Mouse (Mus musculus): ENCODE results near the gene Lyg2. TPM values are rescaled to one million over a fixed set of nuclear protein-coding genes. Genes with fewer than 3 reads are reported as not detected.

Gene Lyg2
- polyA plus RNA-seq, 1 experiment, result not detected

GRCm38 (mm10) chr1:37889206-37889605 is 27.1 kb downstream of the Lyg2 start:
- no peak for DNase-seq (ENCODE audit: low read depth, low spot score)

GRCm38 (mm10) chr1:37884451-37884850 is 31.8 kb downstream of the Lyg2 start:
- DNase-seq (ENCODE audit: low read depth, low spot score), result no peak
- WGBS, result 68% methylated on average over 4 of the region's 4 CpGs

More at GRCm38 (mm10) chr1:37889206-37889605, 27.1 kb downstream of the Lyg2 start:
- 79% methylated on average over 7 of the region's 7 CpGs for WGBS

GRCm38 (mm10) chr1:37883411-37883810 is 32.9 kb downstream of the Lyg2 start:
- DNase-seq (ENCODE audit: low read depth, low spot score), result no peak
- WGBS, result 67% methylated on average over 4 of the region's 4 CpGs

- no peak for DNase-seq (ENCODE audit: low read depth, low spot score)
- WGBS, result 93% methylated on average over 13 of the region's 13 CpGs
Measured at GRCm38 (mm10) chr1:37877736-37878460, 38.4 kb downstream of the Lyg2 start.

GRCm38 (mm10) chr1:37873157-37873556 is 43.1 kb downstream of the Lyg2 start:
- DNase-seq (ENCODE audit: low read depth, low spot score), result no peak
- 44% methylated on average over 4 of the region's 4 CpGs for WGBS

GRCm38 (mm10) chr1:37872131-37873067 is 43.9 kb downstream of the Lyg2 start:
- DNase-seq (ENCODE audit: low read depth, low spot score), result no peak
- WGBS, result 2% methylated on average over 33 of the region's 33 CpGs

- 9% methylated on average over 7 of the region's 7 CpGs for WGBS
- no peak for DNase-seq (ENCODE audit: low read depth, low spot score)
Measured at GRCm38 (mm10) chr1:37871704-37872103, 44.6 kb downstream of the Lyg2 start, which contains the start of gene Lipt1. TSS of gene Lipt1 (plus strand) at chr1:37871738.

- WGBS, result 47% methylated on average over 2 of the region's 2 CpGs
- DNase-seq (ENCODE audit: low read depth, low spot score), result no peak
Measured at GRCm38 (mm10) chr1:37869362-37869761, 46.9 kb downstream of the Lyg2 start.

- DNase-seq (ENCODE audit: low read depth, low spot score), result no peak
- 56% methylated on average over 10 of the region's 10 CpGs for WGBS
Measured at GRCm38 (mm10) chr1:37868640-37869039, 47.7 kb downstream of the Lyg2 start.

GRCm38 (mm10) chr1:37867684-37868322 is 48.5 kb downstream of the Lyg2 start:
- no peak for DNase-seq (ENCODE audit: low read depth, low spot score)
- WGBS, result 63% methylated on average over 10 of the region's 10 CpGs

- DNase-seq (ENCODE audit: low read depth, low spot score), result no peak
Measured at GRCm38 (mm10) chr1:37867056-37867455, 49.2 kb downstream of the Lyg2 start.

GRCm38 (mm10) chr1:37866286-37866685 is 50.0 kb downstream of the Lyg2 start, which contains the start of gene Tsga10:
TSS of gene Tsga10 (minus strand) at chr1:37866429.
- 56% methylated on average over 6 of the region's 6 CpGs for WGBS
- DNase-seq (ENCODE audit: low read depth, low spot score), result no peak

More at GRCm38 (mm10) chr1:37867056-37867455, 49.2 kb downstream of the Lyg2 start:
- 81% methylated on average over 1 of the region's 1 CpGs for WGBS

- 7% methylated on average over 23 of the region's 23 CpGs for WGBS
- DNase-seq (ENCODE audit: low read depth, low spot score), result no peak
Measured at GRCm38 (mm10) chr1:37865401-37866215, 50.7 kb downstream of the Lyg2 start.

GRCm38 (mm10) chr1:37864511-37865400 is 51.5 kb downstream of the Lyg2 start:
- WGBS, result 1% methylated on average over 90 of the region's 90 CpGs
- peak; percentile 94 for DNase-seq (ENCODE audit: low read depth, low spot score)
